Mouse (Mus musculus) myocyte (in vitro differentiated cells): Measurements from ENCODE around the gene Nfia.

Experiments used
- MYOD1 ChIP-seq, 3 experiments: IDR thresholded peaks; one replicate each; pipeline ENCODE4 v1.6.1; 2011; ENCODE audit warnings: control low read depth in 2 of 3, low read depth in 2 of 3, mild to moderate bottlenecking in 2 of 3, moderate library complexity in 1 of 3; ENCODE audit not compliant: insufficient read length in 2 of 3, control insufficient read depth in 1 of 3
- POLR2A ChIP-seq: IDR thresholded peaks from one replicate; pipeline ENCODE4 v1.6.1; 2011; ENCODE audit warnings: low read depth, mild to moderate bottlenecking, control low read depth, moderate library complexity; ENCODE audit not compliant: insufficient read length
- POLR2AphosphoS2 ChIP-seq: IDR thresholded peaks from one replicate; pipeline ENCODE4 v1.6.1; 2011; ENCODE audit warnings: low read depth, control low read depth; ENCODE audit not compliant: insufficient read length

DNA sequence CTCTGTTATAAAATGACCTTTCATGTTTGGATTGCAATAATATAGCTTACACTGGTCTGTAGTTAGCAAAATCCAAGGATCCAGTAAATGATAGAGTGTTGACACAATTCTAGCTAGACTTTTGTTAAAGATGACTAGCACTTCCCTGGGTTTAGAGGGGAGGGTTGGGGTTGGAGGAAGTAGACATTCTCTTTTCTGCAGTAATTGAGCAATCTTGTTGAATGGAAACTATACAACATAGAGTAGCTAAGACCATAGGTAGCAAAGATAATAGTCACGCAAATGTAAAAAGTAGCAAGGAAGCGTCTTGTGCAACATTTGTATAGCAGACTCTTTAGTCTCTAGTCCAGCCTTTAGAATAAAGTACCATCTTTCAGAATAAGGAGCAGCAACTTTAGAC lies 163.8 kb downstream of the Nfia start:
- TF ChIP-seq POLR2A = no peak
- no peak for TF ChIP-seq MYOD1 (IDR thresholded peaks at IDR 0.05; ENCODE audit: control insufficient read depth in 1 of 3, insufficient read length in 2 of 3, low read depth in 2 of 3)
- TF ChIP-seq POLR2AphosphoS2 = no peak
